Mouse (Mus musculus) retina, embryonic 14.5 days (tissue): ENCODE data around the gene Srsf5.
"Not testable (repeated sequence)": the region's sequence is repeated elsewhere in the genome, so short reads cannot be mapped to it uniquely, and the experiment has no call there.

ENCODE experiments used
- DNase-seq: peaks from one replicate; pipeline ENCODE4 v3.0.0-alpha.2; 2015; ENCODE audit warnings: low spot score

The Srsf5 gene

DNA sequence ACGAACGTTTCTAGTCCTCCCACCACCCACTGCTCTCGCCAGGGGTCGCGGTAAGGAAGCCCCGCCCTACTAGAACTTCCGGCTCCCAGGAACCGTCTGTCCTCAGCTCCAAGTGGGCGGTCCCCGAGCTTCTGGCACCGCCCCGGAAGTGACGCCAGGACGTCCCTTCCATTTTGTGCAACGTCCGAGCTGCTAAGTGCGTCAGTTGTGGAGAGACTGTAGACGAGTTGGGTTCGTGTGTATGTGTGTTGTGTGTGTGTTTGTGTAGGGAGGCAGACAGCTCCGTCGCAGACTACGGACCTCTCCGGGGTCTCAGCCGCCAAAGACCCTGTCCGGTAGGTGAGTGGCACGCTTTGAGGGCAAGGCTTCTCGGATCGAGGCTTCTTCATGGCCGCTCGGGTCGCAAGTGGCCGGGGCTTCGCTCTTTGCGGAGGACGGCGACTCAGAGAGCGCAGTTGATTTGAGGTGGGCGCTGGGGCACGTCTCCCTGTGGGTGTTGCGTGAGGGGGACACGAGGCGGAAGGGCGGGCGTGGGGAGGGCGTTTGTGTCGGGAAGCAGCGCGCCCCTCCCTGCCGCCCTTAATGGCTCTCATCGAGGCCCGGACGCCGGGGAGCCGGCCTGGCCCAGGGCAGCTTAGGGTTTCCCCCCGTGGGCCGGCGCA is at the start of gene Srsf5:
Gene Srsf5 (plus strand): TSS at position 171 of the 662 bp plus-strand sequence.
- peak; percentile 99 for DNase-seq

DNA sequence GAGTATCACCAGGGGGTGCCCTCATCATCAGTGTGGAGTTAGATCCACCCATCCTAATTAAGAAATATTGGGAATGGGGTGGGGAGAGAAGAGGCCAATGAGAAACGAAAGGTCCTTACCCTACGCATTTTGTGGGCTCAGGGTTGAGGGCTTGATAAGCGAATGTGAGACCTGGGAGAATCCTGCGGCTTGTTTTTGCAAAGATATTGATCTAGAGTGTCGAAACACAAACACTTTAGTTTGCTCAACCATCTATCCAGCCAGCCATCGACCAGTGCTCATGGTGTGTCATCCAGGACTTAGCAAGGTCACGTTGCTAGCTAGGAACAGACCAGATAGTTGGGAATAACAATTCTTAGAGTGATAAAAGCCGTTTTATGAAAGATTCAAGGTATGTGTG is 35.7 kb upstream of the Srsf5 start:
- DNase-seq = no peak

DNA sequence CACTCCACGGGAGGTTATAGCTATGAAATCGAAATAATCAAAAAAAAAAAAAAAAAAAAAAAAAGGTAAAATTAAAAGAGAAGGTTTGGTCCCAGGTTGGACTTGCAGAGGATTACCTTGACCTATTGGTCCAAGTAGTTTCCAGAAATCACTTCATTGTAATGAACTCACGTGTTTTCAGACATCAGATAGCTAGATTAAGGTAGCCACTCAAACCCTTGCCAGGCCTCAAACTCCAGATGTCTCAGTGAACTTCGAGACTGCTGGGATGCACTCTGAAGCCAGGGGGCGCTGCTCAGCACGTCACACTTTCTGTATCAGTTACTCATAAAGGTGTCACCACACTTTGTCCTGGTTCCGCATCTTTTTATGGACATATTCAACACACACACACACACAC is 27.5 kb upstream of the Srsf5 start:
- peak; percentile 12 for DNase-seq

DNA sequence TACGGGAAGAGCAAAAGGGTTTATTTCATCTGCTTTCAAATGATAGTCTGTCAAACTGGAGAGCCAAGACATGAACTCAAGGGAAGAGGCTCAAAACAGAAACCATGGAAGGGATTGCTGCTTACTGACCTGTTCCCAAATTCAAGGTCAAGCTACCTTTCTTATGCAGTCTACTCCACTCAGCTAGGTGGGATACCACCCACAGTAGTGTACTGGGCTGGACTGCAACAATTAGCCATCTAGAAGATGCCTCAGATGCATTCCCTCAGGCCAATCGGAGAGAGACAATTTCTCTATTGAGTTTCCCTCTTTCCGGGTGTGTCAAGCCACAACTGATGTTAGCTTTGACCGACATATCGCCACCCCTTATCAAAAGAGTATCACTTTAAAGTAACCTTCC is 24.0 kb upstream of the Srsf5 start:
- no peak for DNase-seq

DNA sequence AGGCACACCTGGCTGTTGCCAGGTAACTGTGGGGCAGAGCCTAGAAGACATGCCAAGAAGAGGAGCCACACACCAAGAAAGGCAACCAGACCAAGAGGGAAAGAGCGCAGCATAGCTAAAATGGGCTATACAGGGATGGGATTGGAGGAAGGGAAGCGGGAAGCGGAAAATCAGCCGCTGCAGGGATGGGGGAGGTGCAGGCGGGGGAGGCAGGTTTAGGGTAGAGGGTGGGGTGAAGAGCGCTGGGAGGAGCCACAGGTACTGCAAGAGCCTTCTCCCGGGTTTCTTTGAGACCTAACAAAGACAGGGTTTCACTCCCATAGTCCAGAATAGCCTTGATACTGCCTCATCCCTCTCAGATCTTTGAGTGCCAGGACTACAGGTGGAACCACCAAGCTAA is 22.4 kb upstream of the Srsf5 start:
- DNase-seq = no peak

DNA sequence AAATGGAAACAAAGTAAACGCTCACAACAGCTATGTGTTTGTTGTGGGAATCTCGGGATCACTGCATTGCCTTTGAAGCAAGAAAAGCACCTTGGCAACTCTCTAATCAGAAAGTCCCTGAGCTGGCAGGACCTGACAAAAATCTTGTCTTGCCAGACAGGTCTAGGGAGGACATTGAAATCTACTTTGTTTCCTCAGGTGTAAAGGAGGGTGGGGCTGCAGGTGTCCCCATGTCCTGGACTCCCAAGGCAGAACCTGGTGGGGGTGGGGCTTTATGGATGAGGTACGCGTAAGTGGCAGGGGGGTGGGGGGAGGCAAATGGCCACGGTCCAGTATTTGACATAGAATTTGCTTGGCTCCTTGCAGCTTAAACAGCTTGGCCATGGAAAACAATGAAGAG is 21.7 kb upstream of the Srsf5 start:
- no peak for DNase-seq

DNA sequence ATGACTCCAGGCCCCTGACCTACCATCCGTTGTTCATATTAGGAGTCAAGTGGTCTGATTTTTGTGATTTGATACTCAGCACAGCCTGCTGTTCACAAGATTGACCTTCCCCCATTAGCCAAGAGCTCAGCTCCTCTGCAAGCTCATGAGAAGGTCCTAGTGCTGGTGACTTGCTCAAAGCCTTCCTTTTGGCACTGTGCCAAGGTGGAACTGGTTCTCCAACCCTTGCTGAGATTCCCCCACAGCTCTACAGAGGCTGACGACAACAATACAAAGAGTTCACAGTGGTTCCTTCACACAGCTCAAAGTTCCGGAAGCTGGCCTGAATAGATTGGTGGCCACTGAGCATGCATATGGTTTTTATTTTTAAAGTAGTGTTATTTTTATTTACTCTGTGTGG is 21.1 kb upstream of the Srsf5 start:
- no peak for DNase-seq

DNA sequence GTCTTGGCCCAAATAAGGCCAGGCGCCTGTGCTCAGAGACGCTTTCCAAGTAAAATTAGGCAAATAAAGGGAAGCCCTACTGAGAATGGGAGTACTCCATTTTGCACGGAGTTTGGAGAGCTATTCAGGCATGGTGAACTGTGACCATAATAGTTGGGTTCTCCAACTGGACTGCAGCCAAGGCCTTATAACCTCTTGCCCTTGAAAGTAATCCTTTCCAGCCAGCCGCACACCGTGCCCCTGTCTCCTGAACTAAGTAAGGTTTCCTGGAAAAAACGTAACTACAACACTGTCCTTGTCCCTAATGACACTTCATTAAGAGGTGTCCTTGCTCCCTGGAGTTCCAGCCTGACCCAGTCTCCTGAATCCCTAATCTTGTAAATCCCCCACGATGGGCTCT is 19.4 kb upstream of the Srsf5 start:
- DNase-seq = no peak

DNA sequence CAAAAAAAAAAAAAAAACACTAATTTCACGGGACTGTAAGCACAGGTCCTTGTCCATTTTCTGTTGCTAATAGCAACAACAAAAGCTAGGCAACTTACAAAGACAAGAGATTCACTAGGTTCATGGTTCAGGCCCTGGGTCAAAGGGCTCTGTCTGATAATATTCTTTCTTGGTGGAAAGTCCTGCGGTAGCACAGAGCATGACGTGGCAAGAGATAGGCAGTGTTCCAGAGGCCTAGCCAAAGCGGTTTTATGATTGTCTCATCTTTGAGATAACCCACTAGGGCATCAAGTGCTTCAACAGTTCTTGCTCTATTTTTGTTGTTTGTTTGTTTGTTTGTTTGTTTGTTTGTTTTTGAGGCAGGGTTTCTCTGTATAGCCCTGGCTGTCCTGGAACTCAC is 18.8 kb upstream of the Srsf5 start:
- no peak for DNase-seq

DNA sequence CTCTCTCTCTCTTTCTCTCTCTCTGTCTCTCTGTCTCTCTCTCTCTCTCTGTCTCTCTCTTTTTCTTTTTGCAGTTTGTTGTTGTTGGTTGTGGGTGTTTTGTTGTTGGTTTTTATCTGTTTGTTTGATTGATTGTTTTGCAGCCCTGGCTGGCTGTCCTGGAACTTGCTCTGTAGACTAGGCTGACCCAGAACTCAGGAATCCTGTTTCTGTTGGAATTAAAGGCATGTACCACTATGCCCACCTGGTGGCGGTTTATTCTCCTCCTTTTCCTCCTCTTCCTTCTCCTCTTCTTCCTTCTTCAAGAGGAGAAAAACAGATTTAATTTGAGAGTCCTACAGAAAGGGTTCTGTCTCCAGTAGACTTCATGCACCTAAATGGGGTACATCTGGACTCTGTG is 17.8 kb upstream of the Srsf5 start:
- no peak for DNase-seq

DNA sequence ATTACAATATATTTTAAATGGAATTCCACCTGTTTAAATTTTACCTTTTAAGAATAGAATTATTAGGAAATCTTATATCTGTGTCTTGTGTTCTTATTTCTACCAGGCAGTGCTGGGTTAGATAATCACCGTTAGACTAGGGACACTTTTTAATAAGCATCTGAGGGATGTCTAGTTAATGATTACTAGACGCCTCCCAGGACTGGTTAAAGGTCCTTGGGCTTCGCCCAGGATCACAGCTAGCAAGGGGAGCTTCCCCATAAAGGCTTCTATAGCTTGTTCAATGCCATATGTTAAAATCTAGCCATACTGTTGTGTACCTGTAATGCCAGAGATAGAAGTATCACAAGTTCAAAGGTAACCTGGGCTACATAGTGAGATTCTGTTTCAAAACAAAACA is 16.4 kb upstream of the Srsf5 start:
- no peak for DNase-seq

DNA sequence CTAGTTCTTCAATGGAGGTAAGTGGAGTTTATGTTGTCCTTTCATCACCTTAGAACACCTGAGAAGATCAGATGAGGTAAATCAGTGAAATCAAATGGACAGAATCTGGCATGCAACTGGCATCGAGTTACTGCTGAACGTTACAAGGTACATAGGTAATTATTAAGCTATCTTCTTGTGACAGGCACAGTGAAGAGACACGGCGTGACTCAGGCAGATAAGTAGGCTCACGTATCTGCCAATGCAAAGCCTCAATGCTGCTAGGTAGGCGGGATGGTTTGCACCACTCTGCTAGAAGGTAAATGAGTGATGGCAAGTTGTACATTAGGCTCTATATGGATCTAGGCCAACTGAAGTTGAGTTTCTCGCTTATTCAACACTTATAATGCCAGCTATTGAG is 15.2 kb upstream of the Srsf5 start:
- no peak for DNase-seq

DNA sequence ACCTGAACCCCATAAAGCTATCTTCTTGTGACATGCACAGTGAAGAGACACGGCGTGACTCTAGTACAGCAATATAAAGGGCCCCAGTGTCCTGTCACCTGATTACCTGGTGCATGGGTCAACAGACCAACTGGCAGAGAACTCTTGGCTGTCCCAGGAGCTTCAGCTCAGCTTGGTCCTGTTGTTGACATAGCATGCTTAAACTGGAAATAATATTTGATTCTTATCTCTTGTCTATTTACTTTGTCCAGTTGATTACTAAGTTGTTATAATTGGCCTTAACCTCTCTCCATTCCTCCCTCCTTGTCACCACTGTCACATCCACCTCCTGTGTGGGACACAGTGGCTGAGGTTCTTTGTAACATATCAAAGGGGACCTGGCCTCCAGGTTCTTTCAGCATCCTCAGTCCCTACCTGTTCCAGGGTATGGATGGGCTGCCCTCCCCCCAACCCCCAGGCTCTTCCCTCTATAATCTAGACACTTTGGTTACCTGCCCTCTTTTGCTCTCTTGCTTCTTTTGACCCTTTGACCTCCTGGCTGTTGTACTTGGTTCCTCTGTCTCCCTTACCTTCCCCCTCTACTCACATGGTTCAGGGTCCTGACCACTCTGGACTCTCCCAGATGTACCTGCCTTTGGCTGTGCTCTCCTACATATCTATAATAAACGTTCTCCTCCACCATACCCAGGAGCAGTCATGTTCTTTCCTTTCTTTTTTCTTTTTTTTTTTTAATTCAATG is 13.7 kb upstream of the Srsf5 start:
- no peak for DNase-seq

DNA sequence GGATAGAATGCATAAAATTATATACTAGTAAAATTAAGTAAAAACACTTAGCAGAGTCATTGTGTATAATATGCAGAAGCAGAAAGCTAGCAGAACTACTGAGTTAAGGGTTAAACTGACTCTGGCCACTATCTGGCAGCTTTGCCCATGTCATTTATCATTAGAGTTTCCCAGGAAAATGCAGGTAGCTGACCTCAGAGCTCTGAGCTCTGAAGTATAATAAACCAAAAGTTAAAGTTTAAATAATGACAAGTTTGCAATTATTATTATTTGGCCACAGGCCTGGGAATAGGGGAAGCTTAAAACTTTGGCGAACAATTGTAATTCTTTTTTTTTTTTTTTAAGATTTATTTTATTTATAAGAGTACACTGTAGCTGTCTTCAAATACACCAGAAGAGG is 12.4 kb upstream of the Srsf5 start:
- DNase-seq = no peak

DNA sequence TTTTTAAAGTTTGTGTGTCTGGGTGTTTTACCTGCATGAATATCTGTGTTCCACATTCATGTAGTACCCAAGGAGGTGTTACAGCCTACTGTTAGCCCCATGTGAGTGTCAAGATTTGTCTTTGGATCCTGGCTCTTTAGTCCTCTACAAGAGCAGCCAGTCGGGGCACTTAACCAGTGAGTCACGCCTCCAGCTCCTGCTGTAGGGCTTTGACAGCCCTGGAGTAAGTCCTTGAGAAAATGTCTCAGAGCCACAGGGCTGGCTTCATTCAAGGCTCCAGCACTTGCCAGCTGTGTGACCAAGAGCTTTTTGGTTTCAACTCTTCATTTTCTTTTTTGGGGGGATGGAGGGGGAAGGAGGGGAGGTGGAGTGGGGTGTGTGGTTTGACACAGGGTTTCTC is 8.6 kb upstream of the Srsf5 start:
- no peak for DNase-seq

DNA sequence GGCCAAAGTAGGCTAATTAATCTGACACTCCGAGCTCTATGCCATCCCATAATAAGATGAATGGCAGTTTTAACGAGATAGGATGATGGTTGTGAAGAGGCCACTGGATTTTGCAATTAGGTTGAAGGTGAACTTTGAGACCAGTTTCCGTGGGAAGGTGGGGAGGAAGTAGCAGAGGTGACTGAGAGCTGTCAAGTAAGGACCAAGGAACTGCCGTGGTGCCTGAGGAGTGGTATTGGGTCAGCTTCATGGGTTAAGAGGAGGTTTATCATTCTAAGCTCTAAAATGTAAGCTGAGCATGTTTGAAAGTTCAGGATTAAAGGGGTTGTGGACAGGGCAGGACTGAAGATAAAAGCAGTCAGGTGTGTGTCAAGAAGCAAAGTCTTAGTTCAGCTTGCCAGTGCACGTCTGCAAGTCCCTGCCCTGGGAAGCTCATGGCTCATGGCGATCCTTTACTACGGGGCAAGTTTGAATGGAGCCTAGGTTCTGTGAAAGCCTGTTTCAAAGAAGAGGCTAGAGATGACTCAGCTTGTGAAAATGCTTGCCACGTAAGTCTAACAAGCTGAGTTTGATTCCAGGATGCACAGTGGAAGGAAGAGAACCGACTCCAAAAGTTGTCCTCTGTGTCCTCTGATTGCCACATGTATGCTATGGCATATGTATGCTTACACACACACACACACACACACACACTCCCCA is 7.8 kb upstream of the Srsf5 start:
- DNase-seq = no peak

DNA sequence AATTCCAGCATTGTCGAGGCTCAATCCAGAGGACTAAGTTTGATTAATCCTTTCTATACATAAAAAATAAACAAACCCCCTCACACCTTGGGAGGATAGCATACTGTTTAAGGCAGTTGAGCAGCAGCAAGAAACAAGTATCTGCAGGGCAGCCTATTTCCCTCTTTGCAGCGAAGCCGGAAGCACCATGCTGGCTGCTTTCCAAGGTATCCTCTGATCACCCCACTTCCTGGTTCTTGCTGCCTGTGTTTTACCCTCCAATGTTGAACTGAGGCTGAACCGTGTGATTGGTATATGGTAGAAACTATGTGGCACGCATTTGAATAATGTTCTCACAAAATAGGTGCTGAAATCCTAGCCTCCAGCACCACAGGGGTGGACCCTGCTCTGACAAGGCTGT is 6.7 kb upstream of the Srsf5 start:
- DNase-seq = no peak

DNA sequence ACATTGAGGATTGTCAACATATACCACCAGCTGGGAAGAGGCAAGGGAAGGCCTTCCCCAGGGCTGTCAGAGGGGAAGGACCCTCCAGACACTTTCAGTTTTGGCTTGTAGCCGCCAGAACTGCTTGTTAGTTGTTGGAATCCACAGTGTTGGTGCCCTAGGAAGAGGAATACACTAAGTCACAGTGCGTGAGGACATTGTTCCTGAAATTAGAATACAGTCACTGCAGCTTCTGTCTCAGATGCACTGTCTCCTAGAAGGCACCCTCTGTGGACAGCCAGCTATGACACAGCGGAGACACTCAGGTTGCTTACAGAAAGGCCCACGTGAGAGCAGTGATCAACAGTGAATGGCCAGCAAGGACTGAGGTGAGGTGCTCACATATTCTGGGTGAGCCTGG is 6.1 kb upstream of the Srsf5 start:
- DNase-seq = no peak

DNA sequence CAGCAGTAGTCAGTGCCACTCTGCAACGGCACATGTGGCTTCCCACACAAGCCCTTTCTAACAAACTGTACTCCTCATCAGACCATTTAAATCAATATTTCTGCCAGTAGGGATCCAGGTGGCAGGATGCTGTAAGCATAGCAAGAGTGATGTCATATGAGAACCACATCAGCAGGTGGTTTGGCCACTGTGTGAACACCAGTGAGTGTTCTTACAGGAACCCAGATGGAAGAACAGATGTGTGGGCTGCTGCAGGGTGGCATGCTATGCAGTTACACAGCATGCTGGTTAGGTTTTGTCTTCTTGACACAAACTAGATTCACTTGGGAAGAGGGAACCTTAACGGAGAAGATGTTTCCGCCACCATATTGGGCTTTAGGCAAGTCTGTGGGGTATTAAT is 3.4 kb upstream of the Srsf5 start:
- DNase-seq = no peak

DNA sequence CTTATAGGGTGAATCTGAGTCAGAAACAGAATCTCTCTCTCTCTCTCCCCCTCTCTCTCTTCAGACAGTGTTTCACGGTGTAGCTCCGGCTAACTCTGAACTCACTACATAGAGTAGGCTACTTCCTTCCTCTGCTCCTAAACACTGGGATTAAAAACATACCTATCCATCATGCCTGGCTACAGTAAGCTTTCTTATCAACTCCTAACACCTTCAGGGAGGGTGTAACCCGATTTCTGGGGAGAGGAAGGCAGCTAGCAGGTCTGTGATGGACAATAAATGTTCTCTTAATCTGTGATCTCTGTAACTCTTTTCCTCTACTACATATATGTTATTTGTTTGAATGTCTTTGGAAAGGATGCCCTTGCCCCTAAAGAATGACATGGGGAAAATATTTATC is 1.9 kb upstream of the Srsf5 start:
- no peak for DNase-seq

DNA sequence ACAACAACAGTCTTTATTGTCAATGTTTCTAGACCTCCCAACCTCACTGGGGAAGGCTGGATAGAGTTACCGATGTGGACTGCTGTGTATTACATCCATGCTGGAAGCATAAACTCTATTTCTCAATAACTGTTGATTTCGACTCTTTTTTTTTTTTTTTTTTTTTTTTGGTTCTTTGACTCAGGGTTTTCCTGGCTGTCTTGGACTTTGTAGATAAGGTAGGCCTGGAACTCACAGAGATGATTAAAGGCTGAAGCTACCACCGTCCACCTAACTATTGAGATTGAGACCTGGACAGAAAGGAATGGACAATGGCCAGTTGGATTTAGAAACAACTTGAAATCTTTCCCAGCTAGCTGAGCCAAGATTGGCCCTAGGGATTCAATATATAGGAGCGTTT is 1.1 kb upstream of the Srsf5 start:
- DNase-seq = no peak

DNA sequence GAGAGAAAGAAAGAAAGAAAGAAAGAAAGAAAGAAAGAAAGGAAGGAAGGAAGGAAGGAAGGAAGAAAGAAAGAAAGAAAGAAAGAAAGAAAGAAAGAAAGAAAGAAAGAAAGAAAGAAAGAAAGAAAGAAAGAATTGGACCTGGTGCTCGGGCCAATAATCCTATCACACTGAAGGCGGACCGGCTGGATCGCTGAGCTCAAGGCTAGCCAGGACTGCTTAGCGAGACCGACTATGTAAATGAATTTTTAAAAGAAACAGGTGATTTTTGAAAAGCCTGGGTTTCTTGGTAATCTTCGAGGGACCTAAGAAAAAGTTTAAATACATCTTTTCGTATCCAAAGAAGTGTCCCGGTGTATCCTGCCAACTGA is 356 bp upstream of the Srsf5 start:
- DNase-seq = not testable (repeated sequence)

DNA sequence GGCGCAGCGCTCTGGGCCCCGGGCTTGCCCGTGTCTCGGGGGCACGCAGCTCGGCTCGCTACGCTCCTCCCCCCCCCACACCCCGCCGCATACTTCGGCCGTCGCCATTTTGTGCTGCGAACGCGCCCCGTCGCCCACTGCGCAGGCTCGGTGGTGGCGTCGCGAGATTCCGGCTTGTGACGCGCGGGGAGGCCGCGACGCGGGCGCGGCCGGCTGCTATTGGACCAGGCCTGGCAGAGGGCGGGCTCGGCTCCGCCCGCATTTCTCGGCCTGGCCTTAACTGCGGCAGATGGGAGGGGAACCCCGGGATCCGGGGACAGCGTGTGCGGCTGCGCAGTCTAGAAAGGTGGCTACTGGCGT is 672 bp downstream of the Srsf5 start:
- peak; percentile 97 for DNase-seq

DNA sequence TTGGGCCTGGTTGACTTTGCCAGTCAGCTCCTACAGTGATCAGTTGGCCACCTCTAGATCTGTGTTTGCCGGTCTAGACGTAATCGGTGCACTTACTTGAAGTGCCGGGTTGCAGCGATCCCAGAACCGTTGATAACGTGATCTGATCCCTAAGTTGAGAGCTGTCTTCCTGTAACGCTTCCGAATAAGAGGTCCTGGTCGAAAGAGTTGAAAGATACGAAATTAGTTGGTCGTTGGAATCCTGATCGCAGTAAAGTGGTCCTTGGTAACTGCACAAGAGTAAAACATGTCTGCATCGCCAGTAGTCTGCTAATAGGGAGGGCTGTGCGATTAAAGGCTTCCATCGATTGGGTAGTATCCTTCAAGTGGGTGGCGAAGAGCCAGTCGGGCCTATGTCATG is 2.9 kb downstream of the Srsf5 start:
- DNase-seq = no peak
